Mouse (Mus musculus): ENCODE measurements around the gene Tspan3.

DNA sequence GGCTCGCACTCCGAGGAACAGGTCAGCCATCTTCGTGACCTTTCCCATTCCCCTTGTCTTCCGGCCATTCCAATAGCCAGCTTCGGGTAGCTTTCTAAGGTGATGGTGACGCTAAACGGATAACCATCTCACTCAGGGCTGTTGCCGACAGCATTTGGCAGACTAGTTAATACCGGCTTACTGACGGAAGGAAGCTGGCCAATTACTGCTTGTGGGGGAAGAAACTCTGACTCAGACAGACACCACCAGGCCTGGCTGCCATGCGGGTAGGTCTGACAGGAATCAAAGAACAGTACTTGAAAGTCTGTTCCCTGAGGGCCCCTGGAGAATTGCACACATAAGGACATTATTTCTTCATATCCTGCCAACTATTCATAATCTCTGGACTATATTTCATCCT lies 40.1 kb upstream of the Tspan3 start:
- TF ChIP-seq CTCF (IDR thresholded peaks at IDR 0.05; ENCODE audit: borderline replicate concordance, control insufficient read depth, extremely low read depth, insufficient read depth, low read length, poor library complexity) (no peak), POLR2A (IDR thresholded peaks at IDR 0.05; ENCODE audit: control insufficient read depth, extremely low read depth, insufficient read depth, low read length, poor library complexity) (no peak)

Data from thymus, adult 2 months (tissue).